Mouse (Mus musculus) G1E (cell line): ENCODE measurements around the gene Dtx3. TPM values are rescaled to one million over a fixed set of nuclear protein-coding genes. Genes with fewer than 3 reads are reported as not detected.
A peak's percentile ranks its signal among the peaks of the same experiment; 100 is the strongest.

Experiments used
- ATAC-seq: 2 replicates; pipeline ENCODE4 v1.8.0; 2016; ENCODE audit warnings: mild to moderate bottlenecking; ENCODE audit not compliant: insufficient number of reproducible peaks, poor library complexity, low FRiP score, severe bottlenecking; ENCODE audit errors: extremely low read depth
- DNase-seq: peaks from one replicate; pipeline ENCODE4 v3.0.0; 2012; ENCODE audit warnings: low spot score
- H3K27me3 ChIP-seq: 2 replicates; pipeline ENCODE4 v1.6.1; 2012; ENCODE audit warnings: mild to moderate bottlenecking, low read length, inconsistent platforms; ENCODE audit not compliant: insufficient read depth
- H3K36me3 ChIP-seq: replicated peaks from 2 replicates; pipeline ENCODE3; 2012; ENCODE audit warnings: mild to moderate bottlenecking, inconsistent platforms
- H3K4me1 ChIP-seq: 2 replicates; pipeline ENCODE4 v1.6.1; 2012; ENCODE audit warnings: low read depth, low read length, inconsistent platforms, mixed read lengths; ENCODE audit not compliant: insufficient read depth
- H3K4me3 ChIP-seq: 2 replicates; pipeline ENCODE4 v1.5.1; 2012; ENCODE audit warnings: low read depth, mild to moderate bottlenecking, inconsistent platforms, low read length, moderate library complexity, mixed read lengths
- H3K9me3 ChIP-seq: replicated peaks from 2 replicates; pipeline ENCODE4 v1.6.1; 2012; ENCODE audit warnings: inconsistent platforms
- CTCF ChIP-seq: IDR thresholded peaks from 2 replicates; pipeline ENCODE4 v1.5.1; 2012; ENCODE audit warnings: low read depth, low read length, inconsistent platforms, mixed read lengths
- GATA1 ChIP-seq: IDR thresholded peaks from 2 replicates; pipeline ENCODE4 v1.6.1; 2012; ENCODE audit warnings: borderline replicate concordance, low read length, inconsistent platforms, mixed read lengths
- GATA2 ChIP-seq: IDR thresholded peaks from 2 replicates; pipeline ENCODE4 v1.6.1; 2012; ENCODE audit warnings: low read depth, low read length, inconsistent platforms, borderline replicate concordance
- POLR2AphosphoS5 ChIP-seq: IDR thresholded peaks from 2 replicates; pipeline ENCODE4 v1.6.1; 2012; ENCODE audit warnings: low read depth, low read length, inconsistent platforms; ENCODE audit not compliant: insufficient replicate concordance
- TAL1 ChIP-seq: conservative IDR thresholded peaks from 2 replicates; pipeline ENCODE4 v1.6.1; 2012; ENCODE audit warnings: low read depth, low read length, inconsistent platforms, mixed read lengths
- polyA plus RNA-seq: library from polyadenylated mRNA; stranded (reverse); fragments of >175 nt; gene quantifications from 2 replicates; pipeline ENCODE4 v1.2.3, GENCODE M21; 2012
- total RNA-seq, 2 experiments: library from RNA; stranded (forward) in 1 of 2; stranded (reverse) in 1 of 2; fragments of 200-1000 nt in 1 of 2; fragments of >200 nt in 1 of 2; fragmentation: Nextera tagmentation in 1 of 2; gene quantifications; 2 replicates each; pipeline ENCODE4 v1.2.3; 2014 to 2017

Dtx3 gene
- total and polyA plus RNA-seq, 3 experiments = 95.8 to 360 (median 213) TPM

DNA sequence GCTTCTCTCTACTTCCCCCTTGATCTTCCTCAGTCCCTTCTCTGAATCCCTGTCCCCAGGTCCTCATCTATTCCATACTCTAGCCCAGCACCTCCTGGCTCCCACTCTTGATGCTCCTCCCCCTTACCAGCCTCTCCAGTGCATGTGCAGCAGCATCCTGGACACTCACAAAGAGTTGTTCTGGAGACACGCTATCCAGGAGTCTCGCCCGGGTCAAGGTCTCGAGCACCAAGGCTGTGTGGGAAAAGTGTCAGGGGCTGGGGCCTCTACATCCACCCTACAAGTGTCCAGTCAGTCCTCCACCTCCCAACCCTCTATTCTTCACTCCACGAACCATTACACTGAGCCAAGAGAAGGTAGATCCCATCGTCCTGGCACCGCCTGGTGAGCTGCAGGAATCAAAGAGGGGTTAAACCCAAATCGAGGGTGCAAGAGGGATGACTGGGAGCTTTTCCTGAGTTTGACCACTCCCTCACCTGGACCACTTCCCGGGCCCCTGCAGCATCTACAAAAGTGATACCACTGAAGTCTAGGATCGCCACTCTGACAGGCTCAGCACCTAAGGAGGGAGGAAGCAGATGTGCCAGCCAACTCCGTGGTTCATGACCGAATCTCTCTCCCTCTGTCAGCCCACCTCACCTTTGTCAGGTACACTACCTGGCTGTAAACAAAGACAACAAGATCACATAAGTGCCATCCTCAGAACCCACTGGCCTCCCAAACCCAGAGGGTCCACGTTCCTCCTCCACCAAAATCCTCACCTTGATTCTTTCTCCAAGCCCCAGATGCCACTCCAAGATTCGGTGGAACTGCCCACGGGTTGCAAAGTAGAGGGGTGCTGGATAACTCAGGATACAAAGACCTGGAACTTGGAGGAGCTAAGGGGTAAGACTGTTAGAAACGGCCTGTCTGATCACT is 22.1 kb downstream of the Dtx3 start:
- Histone ChIP-seq H3K27me3 (peaks cover 6% of the 10 kb centered on the region; the same call in 1 of the 2 replicates), H3K9me3 (peaks cover 2% of the 10 kb centered on the region)
- no peak for DNase-seq

DNA sequence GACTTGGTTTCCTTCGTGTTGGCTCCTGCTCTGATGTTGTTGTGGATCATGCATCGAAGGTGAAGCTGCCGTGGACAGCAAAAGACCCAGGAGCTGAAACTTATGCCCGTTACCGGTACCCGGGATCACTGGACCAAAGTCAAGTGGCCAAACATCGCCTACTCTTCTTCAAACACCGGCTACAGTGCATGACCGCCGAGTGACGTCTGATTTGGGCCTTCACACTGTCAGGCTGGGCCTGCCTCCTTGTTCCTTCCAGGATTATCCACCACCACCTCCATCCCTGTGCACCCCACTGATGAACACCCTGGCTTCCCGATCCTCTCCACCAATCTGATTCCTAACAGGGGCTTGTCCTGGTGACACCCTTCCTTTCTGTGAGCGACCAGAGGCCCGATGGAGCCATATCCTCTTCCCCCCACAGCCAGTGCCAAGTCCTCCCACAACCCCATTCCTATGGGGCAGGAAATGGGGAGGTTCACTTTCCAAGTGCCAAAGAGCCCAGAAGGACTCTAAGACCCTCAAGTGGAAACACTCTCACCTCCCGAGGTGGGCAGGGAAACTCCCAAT is 23.8 kb downstream of the Dtx3 start:
- Histone ChIP-seq H3K4me1 (peaks cover 90% of the 10 kb centered on the region), H3K27me3 (no peaks in the 10 kb centered on the region), H3K4me3 (peak overlapping the region; percentile 68; the same call in 1 of the 2 replicates), H3K36me3 (peaks cover 81% of the 10 kb centered on the region), H3K9me3 (no peaks in the 10 kb centered on the region)
- DNase-seq (no peak), ATAC-seq (no peak)
- TF ChIP-seq TAL1 (no peak), GATA2 (no peak), GATA1 (no peak), CTCF (no peak), POLR2AphosphoS5 (no peak)

More for the DNA sequence above, 22.1 kb downstream of the Dtx3 start:
- no peak for ATAC-seq
- no peak for TF ChIP-seq GATA1
- H3K4me3 ChIP-seq = no peak overlapping the region
- peaks cover 93% of the 10 kb centered on the region for H3K4me1 ChIP-seq
- H3K36me3 ChIP-seq = peaks cover 66% of the 10 kb centered on the region

DNA sequence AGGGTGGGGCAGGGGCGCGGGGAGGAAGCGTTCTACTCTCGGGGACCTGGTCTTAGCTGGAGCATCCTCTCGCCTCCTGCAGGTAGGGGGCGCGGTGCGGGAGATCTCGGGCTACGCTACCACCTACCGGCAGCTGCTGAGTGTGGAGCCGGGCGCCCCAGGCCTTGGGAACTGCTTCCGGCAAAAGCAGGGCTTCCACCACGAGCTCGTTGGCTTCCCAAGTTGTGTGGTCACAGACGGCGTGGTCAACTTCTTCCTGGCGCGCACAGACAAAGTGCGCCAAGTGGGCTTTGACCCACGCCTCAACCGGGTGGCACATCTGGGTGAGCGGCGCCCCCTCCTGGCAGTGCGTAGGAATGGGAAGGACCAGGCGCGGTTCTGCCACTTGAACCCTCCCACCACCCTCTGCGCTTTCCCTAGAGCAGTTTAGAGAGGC is 24.7 kb downstream of the Dtx3 start:
- TF ChIP-seq CTCF = peak; percentile 94
- TF ChIP-seq POLR2AphosphoS5 = no peak
- Histone ChIP-seq H3K4me1 (peaks cover 87% of the 10 kb centered on the region), H3K27me3 (no peaks in the 10 kb centered on the region), H3K36me3 (peaks cover 86% of the 10 kb centered on the region), H3K9me3 (no peaks in the 10 kb centered on the region), H3K4me3 (peak overlapping the region; percentile 68)
- DNase-seq (peak; percentile 66), ATAC-seq (no peak)

DNA sequence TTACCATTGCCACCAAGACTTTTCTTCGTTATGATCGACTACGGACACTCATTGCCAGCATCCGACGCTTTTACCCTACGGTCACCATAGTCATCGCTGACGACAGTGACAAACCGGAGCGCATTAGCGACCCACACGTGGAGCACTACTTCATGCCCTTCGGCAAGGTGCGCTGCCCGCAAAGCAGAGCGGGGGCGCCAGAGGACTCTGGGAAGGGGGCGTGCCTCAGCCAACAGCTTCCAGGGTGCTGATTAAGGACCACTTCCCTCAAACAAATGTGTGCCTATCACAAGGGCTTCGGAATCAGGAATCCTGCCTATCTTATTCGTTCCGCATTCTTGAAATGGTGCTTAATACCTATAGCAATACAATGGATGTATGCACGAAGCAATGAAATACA is 25.5 kb downstream of the Dtx3 start:
- ATAC-seq (no peak), DNase-seq (no peak)
- no peaks in the 10 kb centered on the region for H3K9me3 ChIP-seq
- H3K4me3 ChIP-seq = peak overlapping the region; percentile 67; the same call in 1 of the 2 replicates
- TF ChIP-seq CTCF = no peak
- TF ChIP-seq GATA1 = no peak
- no peak for TF ChIP-seq GATA2
- no peak for TF ChIP-seq POLR2AphosphoS5
- TF ChIP-seq TAL1 = no peak
- peaks cover 86% of the 10 kb centered on the region for H3K36me3 ChIP-seq
- peaks cover 84% of the 10 kb centered on the region for H3K4me1 ChIP-seq
- H3K27me3 ChIP-seq = no peaks in the 10 kb centered on the region

DNA sequence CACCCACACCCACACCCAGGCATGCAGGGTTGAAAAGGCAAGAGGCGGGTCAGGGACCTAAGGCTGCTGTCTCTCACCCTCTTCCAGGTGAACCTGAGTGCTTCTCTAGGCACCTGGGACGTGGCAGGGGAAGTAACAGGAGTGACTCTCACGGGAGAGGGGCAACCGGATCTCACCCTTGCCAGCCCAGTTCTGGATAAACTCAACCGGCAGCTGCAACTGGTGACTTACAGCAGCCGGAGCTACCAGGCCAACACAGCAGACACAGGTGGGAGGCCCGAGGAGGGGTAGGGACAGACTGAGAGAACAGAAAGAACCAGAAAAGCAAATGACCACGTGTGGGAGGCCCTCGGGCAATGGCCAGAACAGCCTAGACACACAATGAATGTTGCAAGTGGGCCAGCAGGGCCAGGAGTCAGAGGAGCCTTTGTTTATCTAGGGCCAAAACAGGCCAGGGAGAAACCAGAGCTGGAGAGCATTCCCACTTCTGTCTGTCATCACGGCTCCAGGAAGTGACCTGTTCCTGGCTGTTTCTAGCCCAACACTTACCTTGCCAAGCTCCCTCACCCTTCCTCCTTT is 27.8 kb downstream of the Dtx3 start:
- ATAC-seq = no peak
- Histone ChIP-seq H3K36me3 (peaks cover 73% of the 10 kb centered on the region), H3K9me3 (no peaks in the 10 kb centered on the region), H3K4me1 (peaks cover 80% of the 10 kb centered on the region), H3K4me3 (peak overlapping the region; percentile 93), H3K27me3 (no peaks in the 10 kb centered on the region)
- DNase-seq = no peak
- no peak for TF ChIP-seq GATA1
- TF ChIP-seq GATA2 = no peak
- TF ChIP-seq POLR2AphosphoS5 = no peak
- no peak for TF ChIP-seq CTCF
- no peak for TF ChIP-seq TAL1

DNA sequence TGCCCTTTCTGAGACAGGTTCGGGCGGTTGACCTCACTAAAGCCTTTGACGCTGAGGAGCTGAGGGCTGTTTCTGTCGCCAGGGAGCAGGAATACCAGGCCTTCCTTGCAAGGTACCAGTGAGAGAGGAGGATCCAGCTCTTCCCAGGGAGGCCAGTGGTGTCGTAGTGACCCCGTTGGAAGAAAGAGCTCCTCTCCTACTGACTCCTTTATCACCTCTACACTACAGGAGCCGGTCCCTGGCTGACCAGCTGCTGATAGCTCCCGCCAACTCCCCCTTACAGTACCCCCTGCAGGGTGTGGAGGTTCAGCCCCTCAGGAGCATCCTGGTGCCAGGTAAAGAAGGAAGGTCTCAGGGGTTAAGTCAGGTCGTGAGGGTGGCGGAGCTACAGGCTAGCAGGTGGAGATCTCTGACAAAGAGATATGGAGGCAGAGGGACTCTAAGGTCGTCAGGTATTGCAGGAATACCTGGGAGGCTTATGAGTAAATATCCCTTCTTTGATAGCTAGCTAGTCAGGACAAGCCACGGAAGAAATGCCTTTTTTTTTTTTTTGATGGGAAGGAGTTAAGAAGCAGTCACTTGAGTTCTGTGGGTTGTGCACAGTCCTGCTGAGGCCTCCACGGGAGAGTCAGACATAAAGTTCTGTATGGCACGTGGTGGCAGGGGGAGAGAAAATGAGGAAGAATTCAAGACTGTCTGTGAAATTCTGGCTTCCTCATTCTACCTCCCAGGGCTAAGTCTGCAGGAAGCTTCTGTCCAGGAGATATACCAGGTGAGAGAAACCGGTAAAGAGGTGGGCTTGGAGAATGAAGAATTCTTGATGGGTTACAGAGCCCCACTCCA is 28.5 kb downstream of the Dtx3 start:
- Histone ChIP-seq H3K4me1 (peaks cover 75% of the 10 kb centered on the region), H3K4me3 (peak overlapping the region; percentile 93), H3K27me3 (no peaks in the 10 kb centered on the region), H3K36me3 (peaks cover 66% of the 10 kb centered on the region), H3K9me3 (no peaks in the 10 kb centered on the region)
- no peak for TF ChIP-seq GATA2
- no peak for TF ChIP-seq CTCF
- TF ChIP-seq POLR2AphosphoS5 = no peak
- TF ChIP-seq GATA1 = no peak
- TF ChIP-seq TAL1 = no peak
- no peak for ATAC-seq
- DNase-seq = no peak
